ENCODE assay signal across 7 mouse cellular contexts in the genomic region with DNA sequence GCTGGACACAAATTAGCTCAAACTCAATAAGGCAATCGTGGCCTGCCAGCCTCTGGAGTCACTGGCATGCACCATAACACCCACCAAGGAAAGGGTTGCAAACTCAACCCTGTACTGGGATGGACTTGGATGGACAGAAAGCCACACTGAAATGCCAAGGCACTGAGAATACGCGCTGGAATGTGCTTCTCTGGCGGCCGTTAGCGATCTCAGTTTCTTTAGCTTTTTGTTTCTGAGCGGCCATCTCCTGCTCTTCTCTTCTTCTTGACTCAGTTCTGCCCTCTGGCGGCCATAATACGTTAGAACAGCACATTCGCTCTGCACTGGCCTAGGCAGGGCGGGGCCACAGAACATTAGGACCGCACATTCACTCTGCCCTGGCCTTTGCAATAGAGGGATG. TPM values are rescaled to one million over a fixed set of nuclear protein-coding genes. Genes with fewer than 3 reads are reported as not detected.
A peak's percentile ranks its signal among the peaks of the same experiment; 100 is the strongest.
DNase-seq lines count a peak whose midpoint lies in the region; ATAC-seq and TF ChIP-seq lines count a peak whose summit lies in the region.

No protein-coding gene starts in this region.

- H3K9me3 ChIP-seq in intestine, postnatal 0 days (ENCODE audit: control insufficient read depth): no peaks in the 10 kb centered on the region
- no peaks in the 10 kb centered on the region for H3K9me3 ChIP-seq in midbrain, embryonic 13.5 days

- H3K27ac ChIP-seq in intestine, postnatal 0 days (ENCODE audit: low read depth, low read length): no peak overlapping the region
- no peak overlapping the region for H3K27ac ChIP-seq in midbrain, embryonic 13.5 days

- peak; percentile 34 for ATAC-seq in granulocyte monocyte progenitor cell, adult 5-6 weeks (replicated peaks; ENCODE audit: poor library complexity, severe bottlenecking)
- peak; percentile 68 for ATAC-seq in intestine, postnatal 0 days
- peak; percentile 66; the same call in 1 of the 2 replicates for ATAC-seq in midbrain, embryonic 13.5 days

- DNase-seq in adrenal gland, adult 8-10 months: peak; percentile 77
- DNase-seq in embryo, embryonic 9.5 days (ENCODE audit: extremely low spot score): peak; percentile 76
- DNase-seq in left cerebral cortex, postnatal 36 days (ENCODE audit: low spot score in 2 of 2): peak; percentile 69 to 73
- peak; percentile 66 for DNase-seq in spleen, adult 12 weeks (ENCODE audit: low spot score)

- intact Hi-C loops in left cerebral cortex, postnatal 36 days (cut with DNase I): loop anchor here (2.0 to 5.0 kb wide), 5 partner anchors 45 to 145 kb away; partner anchors contain the start of gene Flot1

- no peaks in the 10 kb centered on the region for H3K4me1 ChIP-seq in intestine, postnatal 0 days (replicated peaks; ENCODE audit: control insufficient read depth, insufficient read depth, low read length)
- 0 out of 2 replicates have a peak, but pooled peaks cover 4% of the 10 kb centered on the region for H3K4me1 ChIP-seq in midbrain, embryonic 13.5 days (replicated peaks)

- H3K4me3 ChIP-seq in intestine, postnatal 0 days (ENCODE audit: low read depth, low read length): no peak overlapping the region
- no peak overlapping the region for H3K4me3 ChIP-seq in midbrain, embryonic 13.5 days (replicated peaks)

- no peak overlapping the region for H3K9ac ChIP-seq in intestine, postnatal 0 days (ENCODE audit: low read depth, low read length)
- no peak overlapping the region for H3K9ac ChIP-seq in midbrain, embryonic 13.5 days (replicated peaks)

- TF ChIP-seq CTCF in intestine, postnatal 0 days (IDR thresholded peaks at IDR 0.05; ENCODE audit: low read depth): peak; percentile 94

- H3K4me2 ChIP-seq in intestine, postnatal 0 days (replicated peaks; ENCODE audit: low read depth): peak overlapping the region; percentile 30; the same call in 1 of the 2 replicates
- no peak overlapping the region for H3K4me2 ChIP-seq in midbrain, embryonic 13.5 days (replicated peaks)

- 9% methylated on average over 12 of the region's 12 CpGs for WGBS in intestine, postnatal 0 days
- WGBS in midbrain, embryonic 13.5 days: 10% methylated on average over 12 of the region's 12 CpGs

- H3K36me3 ChIP-seq in intestine, postnatal 0 days (ENCODE audit: control insufficient read depth, insufficient read depth): no peaks in the 10 kb centered on the region
- H3K36me3 ChIP-seq in midbrain, embryonic 13.5 days: no peaks in the 10 kb centered on the region

- no peaks in the 10 kb centered on the region for H3K27me3 ChIP-seq in intestine, postnatal 0 days (replicated peaks; ENCODE audit: control insufficient read depth, insufficient read depth, low read length)
- no peaks in the 10 kb centered on the region for H3K27me3 ChIP-seq in midbrain, embryonic 13.5 days

RNA-seq across cellular contexts. Expression of gene Ddr1, which starts 33.3 kb away (rescaled TPM):
- 10 to 100 TPM; 40.1 to 81.5 (median 56.4) TPM for total RNA-seq in adrenal gland, adult 8-10 months (2022)
- not detected in 2 replicates for total RNA-seq in granulocyte monocyte progenitor cell, adult 5-6 weeks (2014; fragmentation: Nextera tagmentation)
- total RNA-seq in granulocyte monocyte progenitor cell, adult 5-6 weeks (2017): not detected in 2 replicates
- 27.8 and 30.0 TPM in 2 replicates for polyA plus RNA-seq in intestine, postnatal 0 days (2015; fragmentation: Nextera tagmentation; extraction: Ambion mirVana)
- total RNA-seq in left cerebral cortex, postnatal 36 days (2021): 10 to 100 TPM; 52.5 to 69.9 TPM
- 163 and 187 TPM in 2 replicates for polyA plus RNA-seq in midbrain, embryonic 13.5 days (2015; fragmentation: Nextera tagmentation; extraction: Ambion mirVana)

Comparison
In these comparisons a context has a peak if more than half of its experiments do, and no peak if none do; other contexts are left out.
1. RNA of gene Ddr1, which starts 33.3 kb away (total RNA-seq): 40.1 to 81.5 TPM in adrenal gland, adult 8-10 months and 52.5 to 69.9 TPM in left cerebral cortex, postnatal 36 days; not detected in granulocyte monocyte progenitor cell, adult 5-6 weeks; every median in the first group is over 10 times any median in the second.
2. Peak in every context shown above with its lines, with median percentiles within 50 percentile points of each other: DNase-seq and ATAC-seq.